Mouse (Mus musculus) adrenal gland, postnatal 10 days (tissue): ENCODE data around the gene Pcp4. TPM values are rescaled to one million over a fixed set of nuclear protein-coding genes. Genes with fewer than 3 reads are reported as not detected.
A peak's percentile ranks its signal among the peaks of the same experiment; 100 is the strongest.
"Not testable (repeated sequence)": the region's sequence is repeated elsewhere in the genome, so short reads cannot be mapped to it uniquely, and the experiment has no call there.

Experiments used
- DNase-seq: peaks from one replicate; pipeline ENCODE4 v3.0.0; 2021; ENCODE audit warnings: mixed read lengths
- long read RNA-seq, 2 experiments: library from polyadenylated mRNA; stranded (forward); transcript quantifications; one replicate each; pipeline ENCODE4 v2.0.0; 2021
- total RNA-seq, 2 experiments: library from RNA; stranded (reverse); gene quantifications; 2 replicates each; pipeline ENCODE4 v1.2.3; 2021

Gene Pcp4
- total RNA-seq = 10 to 100 TPM in 1 of 2 experiments, 1 to 10 TPM in 1; 9.5 to 15.4 TPM
- long read RNA-seq, experiment 1, transcript Pcp4-201 (3 exons, 641 nt) = major isoform, 20 of 20 reads
- long read RNA-seq, experiment 1, partial matches to known transcripts = 0 of 20 reads
- long read RNA-seq, experiment 1, other reads (novel, unspliced or antisense) = 0 of 20 reads
- long read RNA-seq, experiment 2, transcript Pcp4-201 (3 exons, 641 nt) = major isoform, 18 of 20 reads
- long read RNA-seq, experiment 2, partial matches to known transcripts = 1 of 20 reads
- long read RNA-seq, experiment 2, other reads (novel, unspliced or antisense) = 1 of 20 reads

DNA sequence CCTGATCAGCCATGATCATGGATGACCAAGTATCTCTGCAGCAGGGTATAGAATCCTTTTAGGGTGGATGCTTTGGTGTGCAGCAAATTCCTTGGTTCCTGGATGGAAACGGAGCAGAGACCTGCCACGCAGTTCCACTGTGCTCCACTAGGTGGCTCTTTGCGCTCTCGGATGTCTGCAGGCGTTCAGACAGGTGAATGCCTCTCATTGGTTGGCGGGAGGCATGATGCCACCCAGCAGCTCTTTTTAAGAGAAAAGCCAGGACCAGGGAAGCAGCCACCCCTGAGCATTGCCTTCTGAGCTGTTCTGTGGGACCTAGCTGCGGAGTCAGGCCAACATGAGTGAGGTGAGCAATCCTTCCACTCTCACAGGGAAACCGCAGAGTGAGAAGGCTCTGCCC, at the start of gene Pcp4:
Gene Pcp4 (plus strand): TSS at position 162 of the 400 bp plus-strand sequence.
- peak; percentile 85 for DNase-seq

DNA sequence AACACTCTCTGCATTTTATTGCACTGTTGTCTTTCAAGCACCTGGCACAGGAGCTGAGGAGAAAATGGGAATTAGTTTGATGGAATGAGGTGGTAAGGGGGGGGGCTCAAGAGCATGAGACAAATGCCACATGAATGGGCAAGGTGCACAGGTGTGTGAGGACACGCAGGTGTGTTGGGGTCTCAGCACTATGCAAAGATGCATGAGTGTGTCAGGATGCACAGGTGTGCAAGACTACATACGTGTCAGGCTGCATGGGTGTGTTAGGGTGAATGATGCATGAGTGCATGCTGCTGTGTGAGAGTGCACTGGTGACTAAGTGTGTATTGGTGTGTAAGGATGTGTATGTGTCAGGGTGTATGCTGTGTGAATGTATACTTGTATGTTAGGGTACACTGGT, 42.4 kb upstream of the Pcp4 start:
- DNase-seq = no peak

DNA sequence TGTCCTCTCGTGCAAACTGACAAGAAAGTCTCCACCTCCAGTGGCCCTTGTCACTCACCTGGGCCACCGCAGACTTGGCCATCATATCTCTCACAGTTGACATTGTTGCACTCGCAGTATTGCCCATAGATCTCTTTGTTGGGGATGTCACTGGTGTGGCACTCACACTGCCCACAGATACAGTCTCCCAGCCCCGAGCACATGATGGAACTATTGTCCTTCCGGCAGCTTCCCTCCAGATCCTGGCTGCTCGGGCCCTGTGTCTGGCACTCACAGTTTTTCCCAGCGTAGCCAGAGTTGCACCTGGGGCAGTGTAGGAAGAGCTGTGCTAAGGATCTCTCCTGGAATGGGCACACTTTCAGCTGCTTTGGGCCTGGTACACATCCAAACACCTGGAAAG, 40.7 kb upstream of the Pcp4 start:
- no peak for DNase-seq

DNA sequence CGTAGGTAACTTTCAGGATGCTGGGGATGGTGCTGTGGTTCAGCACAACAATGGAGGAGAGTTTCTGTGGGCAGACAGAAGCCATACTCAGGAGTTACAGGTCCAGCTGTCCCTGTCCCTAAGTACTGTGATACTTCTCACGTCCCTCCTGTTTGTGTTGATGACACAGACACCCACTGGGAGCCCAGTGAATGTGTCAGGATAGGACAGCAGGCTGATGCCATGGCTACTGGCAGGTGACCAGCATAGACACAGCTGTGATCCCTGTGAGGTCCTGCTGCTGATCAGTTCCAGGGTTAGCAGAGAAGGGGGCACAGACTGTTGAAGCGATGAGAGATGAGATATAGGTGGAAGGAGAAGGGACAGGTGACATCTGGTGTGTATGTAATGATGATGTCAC, 38.4 kb upstream of the Pcp4 start:
- no peak for DNase-seq

DNA sequence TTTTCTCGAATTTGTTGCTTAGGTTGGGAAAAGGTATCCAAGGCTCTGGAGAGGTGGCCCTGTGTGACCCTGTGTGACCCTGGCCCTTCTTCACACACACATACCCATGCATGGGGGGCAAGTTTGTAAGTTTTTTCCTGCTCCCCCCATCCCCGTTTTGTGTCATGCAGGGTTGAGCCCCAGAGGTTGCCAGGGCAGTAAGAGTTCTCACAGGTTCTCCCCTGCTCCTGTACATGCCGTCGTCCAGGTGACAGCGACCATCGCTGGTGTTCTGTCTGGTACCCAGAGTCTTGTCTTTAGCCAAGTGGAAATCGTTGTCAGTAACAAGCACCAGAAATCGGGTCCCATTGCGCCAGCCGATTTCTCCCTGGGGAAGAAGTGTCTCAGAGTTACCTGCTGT, 34.1 kb upstream of the Pcp4 start:
- no peak for DNase-seq

DNA sequence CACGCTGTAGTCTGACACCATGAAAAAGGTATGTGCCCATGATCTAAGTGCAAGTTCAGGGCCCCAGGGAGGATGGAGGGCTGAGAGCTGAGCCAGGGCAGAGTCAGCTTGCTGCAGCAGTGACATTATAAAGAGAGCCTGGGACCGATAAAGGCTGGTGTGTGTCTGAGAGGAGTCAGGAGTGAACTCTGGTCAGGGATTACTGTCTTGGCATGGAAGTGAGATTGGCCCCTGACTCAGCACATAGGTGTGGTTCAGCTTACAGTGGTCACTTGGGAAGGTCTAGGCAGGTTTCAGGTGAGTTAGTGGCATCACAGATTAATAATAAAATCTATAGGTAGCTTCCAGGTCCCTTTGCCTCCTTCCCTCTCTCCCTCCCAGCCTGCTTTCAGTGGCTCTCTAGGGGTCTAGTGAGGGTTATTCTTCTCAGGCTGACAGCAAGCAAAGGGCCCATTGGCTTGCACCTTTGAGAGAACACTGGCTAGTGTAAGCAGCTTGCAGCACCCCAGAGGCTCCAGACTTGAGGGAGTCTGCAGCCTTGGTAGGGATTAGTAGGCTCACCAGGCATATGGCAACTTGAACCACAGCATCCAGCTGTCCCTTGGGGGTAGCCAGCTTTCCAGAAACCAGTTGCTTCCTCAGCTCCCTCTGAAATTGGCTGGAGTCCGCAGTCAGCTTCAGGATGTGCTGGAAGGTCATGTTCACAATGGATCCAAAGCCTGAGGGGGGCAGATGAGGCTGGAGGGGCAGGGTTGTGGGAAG, 33.2 kb upstream of the Pcp4 start:
- no peak for DNase-seq

DNA sequence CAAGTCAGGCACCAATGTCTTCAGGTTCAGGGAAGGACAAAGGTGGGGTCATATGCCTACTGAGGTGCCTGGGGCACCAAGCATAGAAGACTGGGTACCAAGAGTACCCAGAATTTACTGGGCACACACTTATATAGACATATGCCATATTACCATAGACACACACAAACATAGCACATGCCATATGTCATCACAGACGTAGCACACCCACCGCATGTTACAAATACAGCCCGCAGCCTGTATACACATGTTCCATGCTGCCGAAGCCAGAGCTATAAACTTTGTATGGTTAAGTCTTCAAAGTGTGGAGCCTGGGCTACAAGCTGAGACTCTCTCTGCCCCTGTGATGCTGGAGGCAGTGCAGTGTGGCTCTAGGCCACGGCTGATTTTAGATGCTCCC, 28.5 kb upstream of the Pcp4 start:
- DNase-seq = no peak

DNA sequence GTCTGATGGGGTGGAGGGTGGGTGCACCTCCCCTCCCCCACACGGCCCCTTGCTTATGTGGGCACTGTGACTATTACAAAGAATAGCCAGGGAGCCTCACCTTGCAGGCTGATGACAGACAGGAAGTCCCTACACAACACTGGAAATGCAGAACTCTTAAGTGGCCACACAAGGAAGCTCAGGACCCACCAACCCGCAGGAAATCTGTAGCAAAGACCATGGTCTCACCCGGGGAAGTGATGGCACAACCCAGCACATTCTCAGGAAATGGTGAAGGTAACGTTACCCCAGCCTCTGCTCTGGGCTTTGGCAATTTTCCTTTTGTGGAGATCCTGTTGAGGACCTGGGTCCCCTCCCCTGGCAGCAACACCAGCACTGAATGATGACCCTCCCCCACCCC, 27.7 kb upstream of the Pcp4 start:
- no peak for DNase-seq

DNA sequence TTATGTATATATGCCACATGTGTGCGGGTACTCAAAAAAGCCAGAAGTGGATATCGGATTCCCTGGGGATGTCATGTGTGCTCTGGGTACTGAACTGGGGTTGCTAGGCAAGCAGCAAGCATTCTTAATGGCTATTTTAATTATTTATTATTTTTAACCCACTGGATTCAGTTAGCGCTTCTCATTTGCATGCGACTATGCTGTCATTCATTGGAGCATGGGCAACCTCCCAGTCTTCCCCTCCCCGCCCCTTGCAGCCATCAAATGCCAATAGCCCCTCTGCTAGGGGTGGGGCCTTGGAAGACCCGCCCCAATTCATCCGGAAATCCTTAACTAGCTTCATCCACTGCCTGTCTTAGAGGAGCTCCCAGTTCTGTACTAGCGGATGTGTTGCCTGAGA, 26.5 kb upstream of the Pcp4 start:
- DNase-seq = no peak

DNA sequence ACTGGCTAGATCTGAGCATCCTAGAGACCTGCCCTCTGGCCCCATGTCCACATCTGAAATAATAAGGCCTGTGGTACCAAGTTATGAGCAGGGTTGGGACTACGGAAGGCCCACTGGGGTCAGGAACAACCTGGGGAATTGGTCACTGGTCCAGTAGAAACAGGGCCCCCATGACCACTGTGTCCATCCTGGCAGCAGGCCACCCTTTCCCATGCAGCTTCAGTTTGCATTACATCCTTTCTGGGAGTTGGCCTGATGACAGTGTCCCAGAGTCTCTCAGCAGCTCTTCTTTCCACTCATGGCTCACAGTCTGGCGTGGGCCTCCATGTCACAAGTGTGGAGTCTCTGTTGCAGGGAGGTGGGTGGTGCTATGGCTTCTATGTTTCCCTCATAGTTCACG, 25.6 kb upstream of the Pcp4 start:
- no peak for DNase-seq

DNA sequence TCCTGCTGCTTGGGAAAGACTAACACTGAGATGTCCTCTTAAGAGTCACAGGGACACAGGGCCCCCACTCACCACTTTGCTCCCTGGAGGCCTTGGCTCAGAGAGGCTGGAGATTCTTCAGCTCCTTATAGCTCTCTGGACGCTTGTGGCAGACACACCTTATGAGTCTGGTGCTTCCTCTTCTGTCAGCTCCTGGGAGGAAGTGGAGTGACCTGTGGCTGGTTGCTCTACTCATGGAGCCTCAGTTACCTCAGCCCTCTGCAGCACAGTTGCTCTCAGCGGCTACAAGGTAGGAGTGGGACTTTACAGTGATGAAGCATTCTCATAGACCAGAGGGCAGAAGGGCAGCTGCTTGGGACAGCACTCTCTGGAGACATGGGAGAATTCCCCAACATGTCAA, 23.9 kb upstream of the Pcp4 start, which contains the start of gene Itgb2l:
Gene Itgb2l (minus strand): TSS at position 152 of the 400 bp plus-strand sequence.
- DNase-seq = no peak

DNA sequence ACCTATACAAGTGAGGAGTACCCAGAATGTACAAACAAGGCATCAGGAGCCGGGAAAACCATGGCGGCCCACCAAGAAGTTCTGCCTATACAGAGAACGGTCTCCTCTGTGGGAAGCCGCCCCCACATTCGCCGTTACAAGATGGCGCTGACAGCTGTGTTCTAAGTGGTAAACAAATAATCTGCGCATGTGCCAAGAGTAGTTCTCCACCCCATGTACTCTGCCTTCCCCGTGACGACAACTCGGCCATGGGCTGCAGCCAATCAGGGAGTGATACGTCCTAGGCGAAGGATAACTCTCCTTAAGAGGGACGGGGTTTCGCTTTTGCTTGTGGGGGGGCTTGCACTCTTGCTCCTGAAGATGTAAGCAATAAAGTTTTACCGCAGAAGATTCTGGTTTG, 16.5 kb upstream of the Pcp4 start:
- DNase-seq = not testable (repeated sequence)

DNA sequence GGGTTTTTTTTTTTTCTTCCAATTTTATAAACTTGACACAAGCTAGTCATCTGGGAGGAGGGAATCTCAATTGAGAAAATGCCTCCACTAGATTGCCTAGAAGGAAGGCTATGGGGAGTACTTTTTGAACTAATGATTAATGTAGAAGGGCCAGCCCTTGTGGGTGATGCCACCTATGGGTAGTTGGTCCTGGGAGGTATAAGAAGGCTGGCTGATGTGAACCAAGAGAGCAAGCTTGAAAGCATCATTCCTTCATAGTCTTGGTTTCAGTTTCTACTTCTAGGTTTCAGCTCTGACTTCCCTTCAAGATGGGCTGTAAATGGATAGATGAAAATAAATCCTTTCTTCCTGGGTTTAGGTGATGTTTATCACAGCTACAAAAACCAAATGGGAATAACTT, 13.3 kb upstream of the Pcp4 start:
- no peak for DNase-seq

DNA sequence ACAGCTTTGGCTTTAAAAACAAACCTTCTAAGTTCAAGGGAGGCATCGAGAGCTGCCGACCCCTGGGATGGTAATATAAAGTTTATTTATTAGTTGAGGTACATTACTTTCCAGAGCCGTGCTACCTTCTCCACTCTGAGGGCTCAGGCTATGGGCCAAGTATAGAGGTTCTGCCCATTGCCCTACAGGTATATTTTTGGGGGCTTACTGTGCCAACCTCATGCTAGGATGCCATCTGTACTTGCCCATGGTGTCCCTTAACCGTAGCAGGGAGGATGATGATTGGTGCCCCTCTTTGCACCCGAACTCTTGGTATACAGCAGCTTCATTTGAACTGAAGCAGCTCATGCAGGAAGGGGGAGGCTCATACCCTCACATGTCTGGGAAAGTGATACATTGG, 9.8 kb upstream of the Pcp4 start:
- no peak for DNase-seq

DNA sequence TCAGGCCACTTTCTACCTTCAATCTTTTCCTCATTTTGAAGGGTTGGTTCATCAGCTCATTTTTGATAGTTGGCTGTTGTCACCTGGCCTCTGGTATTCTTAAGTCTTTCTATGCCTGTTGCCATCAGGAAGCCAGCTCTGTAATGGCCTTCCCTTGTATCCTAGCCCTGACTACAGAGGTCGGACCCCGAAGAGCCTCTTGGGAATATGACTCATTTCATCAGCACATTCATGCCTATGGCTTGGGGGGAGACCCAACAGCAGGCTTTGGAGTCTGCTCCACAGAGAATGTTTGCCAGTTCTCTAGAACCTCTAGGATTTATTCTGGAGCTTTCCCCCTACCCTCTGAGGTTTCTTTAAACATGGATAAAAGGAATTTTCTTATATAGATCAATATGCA, 8.1 kb upstream of the Pcp4 start:
- no peak for DNase-seq

DNA sequence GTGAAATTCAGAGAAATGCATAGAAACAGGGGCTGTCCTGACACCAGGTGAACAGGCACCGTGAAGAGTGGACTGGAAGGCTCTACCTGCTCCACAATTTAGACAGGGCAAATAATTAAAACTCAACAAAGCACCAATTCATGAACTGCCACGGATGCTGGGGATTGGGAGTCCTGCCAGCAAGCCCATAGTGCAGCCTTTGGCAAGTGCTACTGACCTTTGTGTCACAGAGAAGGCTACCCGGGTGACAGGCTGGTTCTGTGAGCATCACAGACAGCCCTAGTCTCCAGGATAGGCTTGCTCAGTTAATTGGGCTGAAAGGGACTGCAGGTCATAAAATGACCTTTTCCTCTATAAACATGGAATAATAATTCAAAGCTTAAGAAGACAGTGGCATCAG, 6.6 kb upstream of the Pcp4 start:
- DNase-seq = no peak

DNA sequence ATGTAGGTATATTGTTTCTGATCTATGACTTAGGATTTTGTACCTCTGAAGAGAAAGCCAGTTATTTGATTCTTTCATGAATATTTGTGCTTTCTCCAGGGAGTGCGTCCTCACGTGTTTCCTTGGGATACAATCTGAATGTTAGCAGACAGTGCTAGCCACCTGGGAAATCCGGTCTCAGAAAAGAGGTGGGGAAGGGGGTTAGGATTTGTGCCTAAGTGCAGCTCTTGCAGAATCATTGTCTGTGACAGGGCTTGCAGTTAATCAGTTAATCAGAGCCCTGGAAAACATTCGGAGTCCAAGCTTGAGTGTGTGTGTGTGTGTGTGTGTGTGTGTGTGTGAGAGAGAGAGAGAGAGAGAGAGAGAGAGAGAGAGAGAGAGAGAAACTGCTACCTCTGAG, 605 bp downstream of the Pcp4 start:
- DNase-seq = no peak

DNA sequence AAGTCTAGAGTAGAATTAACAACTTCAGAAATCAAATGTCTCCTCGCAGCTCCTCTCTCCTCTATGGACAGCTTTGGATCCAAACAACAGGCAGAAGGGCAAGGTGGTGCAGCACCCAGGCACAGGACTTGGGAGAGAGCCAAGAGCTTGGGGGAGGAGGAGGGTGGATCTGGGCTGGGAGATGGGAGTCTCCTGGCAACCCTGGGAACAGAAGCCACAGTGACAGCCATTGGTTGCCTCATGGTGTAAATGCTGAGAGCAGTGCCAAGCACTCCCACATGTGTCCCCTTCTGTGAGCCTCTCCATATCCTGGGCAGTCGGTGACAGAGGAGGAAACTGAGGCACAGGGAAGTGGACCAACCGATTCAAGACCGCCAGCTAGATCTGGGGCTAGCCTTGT, 1.3 kb downstream of the Pcp4 start:
- DNase-seq = peak; percentile 48

DNA sequence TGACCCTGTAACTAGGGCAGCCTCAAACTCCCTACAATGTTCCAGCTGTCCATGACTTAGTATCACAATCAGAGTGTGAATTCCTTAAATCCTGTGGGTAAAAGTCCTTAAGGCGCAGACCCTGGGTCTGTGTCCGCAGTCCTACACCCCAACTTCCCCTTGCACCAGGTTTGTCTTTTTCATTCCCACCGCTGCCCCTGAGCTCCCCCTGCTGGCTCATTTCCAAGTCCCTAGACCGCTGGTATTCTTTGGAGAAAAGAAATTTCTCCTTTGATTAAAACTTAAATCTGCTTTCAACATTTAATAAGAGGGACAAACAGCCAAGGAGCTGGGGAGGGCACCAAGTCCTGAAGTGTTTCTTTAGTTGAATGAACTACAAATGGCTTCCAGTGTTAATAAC, 2.2 kb downstream of the Pcp4 start:
- DNase-seq = peak; percentile 8

DNA sequence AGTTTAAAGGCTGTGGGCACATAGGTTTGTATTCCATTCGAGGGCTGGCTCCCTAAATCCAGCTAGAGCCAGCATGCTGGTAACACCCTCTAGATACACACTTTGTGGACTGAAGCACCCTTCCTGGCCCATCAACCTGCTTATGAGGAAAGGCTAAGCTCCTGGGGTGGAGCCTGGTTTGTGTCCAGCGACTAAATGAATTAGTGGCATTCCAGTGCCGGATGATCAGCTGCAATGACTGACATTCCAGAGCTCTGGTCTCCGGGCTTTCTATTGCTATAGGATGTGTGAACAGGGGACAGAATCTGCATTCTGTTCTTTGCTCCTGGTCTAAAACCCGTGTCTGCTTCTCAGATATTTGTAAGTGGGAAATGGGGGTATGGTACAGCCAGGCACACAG, 5.0 kb downstream of the Pcp4 start:
- DNase-seq = no peak

DNA sequence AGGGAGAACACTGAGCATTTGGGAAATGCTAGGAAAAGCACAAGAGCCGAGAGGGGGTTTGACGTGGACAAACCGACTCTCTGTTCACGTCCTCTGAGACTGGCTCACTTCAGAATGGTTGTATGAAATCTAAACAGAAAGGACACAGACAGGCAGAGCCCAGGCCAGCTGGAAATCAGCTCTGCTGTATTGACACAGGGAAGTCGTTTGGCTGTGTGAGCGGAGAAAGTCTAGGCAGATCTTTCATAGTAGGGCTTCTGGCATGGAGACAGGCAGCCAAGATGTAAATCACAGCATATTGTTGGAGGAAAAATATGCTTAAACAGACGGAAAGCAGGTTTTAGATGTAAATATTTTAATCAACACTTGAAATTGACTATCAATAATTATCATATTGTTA, 5.4 kb downstream of the Pcp4 start:
- no peak for DNase-seq

DNA sequence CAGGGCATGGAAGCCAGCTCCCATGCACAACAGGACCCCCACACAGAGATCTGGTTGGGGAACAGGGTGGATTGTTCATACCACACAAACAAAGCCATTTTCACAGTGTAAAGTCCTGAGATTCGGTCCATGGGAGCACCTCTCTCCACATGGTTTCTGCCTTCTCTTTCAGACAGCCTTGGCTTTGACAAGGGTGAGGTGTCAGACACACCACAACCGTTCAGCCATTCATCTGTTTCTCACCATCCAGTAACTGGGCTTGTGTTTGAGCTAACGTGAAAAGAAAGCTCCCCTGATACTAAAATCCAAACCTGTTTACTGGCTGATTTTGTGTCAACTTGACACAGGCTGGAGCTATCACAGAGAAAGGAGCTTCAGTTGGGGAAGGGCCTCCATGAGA, 6.8 kb downstream of the Pcp4 start:
- DNase-seq = no peak

DNA sequence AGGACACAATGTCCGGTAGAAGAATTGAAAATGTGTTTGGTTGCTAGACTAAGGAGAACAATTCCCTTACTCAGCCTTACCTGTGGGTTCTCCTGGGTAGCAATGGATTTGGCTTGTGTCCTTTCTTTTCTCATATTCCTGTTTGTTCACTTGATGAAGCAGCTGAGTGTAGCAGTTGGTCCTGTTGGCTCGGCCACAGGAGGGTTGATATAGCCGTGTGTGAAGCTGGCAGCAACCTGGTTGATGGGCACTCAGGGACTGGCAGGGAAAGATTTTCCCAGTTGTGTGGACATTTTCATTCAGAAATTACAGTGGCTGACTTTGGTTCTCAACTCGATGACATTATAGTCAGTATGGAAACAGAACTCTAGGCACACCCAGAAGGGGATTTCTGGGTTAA, 14.4 kb downstream of the Pcp4 start:
- no peak for DNase-seq

DNA sequence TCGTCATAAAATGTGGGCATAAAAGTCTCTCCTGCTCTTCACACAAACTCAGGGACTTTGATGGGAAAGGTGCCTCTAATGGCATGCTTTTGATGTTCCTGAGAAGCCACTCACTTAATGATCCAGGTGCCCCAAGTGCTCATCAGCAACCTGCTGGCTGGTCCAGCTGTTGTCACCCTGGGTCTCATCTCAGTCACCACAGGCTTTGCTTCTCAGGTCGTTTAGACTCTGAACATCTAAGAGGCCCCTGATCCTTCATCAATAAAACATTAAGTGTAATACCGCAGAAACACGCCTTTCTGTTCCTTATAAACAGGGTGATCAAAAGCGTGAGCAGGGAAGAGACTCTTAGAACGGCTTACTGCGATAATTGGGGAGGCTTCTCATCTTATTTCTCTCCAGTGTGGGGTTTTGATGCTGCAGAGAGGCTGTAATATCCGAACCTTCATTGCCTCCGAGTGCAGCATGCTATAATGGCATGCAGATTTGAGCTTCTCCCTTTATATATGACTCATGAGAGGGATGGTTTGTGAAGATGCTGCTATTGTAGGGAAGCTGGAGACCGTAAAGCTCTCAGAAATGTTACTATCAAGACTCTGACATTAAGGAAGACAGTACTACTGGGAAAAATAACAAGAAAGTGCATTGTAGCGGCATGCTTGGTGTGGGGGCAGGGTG, 19.7 kb downstream of the Pcp4 start:
- no peak for DNase-seq
